Mouse (Mus musculus) thymus, postnatal 10 days (tissue): Measurements from ENCODE around the gene Trpm8.

Source experiments
- DNase-seq, 2 experiments: peaks; one replicate each; pipeline ENCODE4 v3.0.0; 2021; ENCODE audit warnings: low spot score in 2 of 2

Gene Trpm8

GRCm38 (mm10) chr1:88247660-88248059, 29.8 kb upstream of the Trpm8 start:
- no peak for DNase-seq

- DNase-seq: no peak
Measured at GRCm38 (mm10) chr1:88248658-88249057, 28.8 kb upstream of the Trpm8 start.

GRCm38 (mm10) chr1:88249596-88249995, 27.9 kb upstream of the Trpm8 start:
- no peak for DNase-seq

GRCm38 (mm10) chr1:88250023-88250422, 27.4 kb upstream of the Trpm8 start:
- DNase-seq: no peak

GRCm38 (mm10) chr1:88253106-88253505, 24.4 kb upstream of the Trpm8 start:
- DNase-seq: no peak

- DNase-seq: no peak
Measured at GRCm38 (mm10) chr1:88253540-88253939, 23.9 kb upstream of the Trpm8 start.

- no peak for DNase-seq
Measured at GRCm38 (mm10) chr1:88254793-88255465, 22.5 kb upstream of the Trpm8 start.

GRCm38 (mm10) chr1:88255466-88255857, 22.0 kb upstream of the Trpm8 start:
- DNase-seq: no peak

GRCm38 (mm10) chr1:88255989-88256754, 21.3 kb upstream of the Trpm8 start:
- no peak for DNase-seq

- DNase-seq: no peak
Measured at GRCm38 (mm10) chr1:88256886-88257663, 20.4 kb upstream of the Trpm8 start.

- DNase-seq: no peak
Measured at GRCm38 (mm10) chr1:88257681-88258080, 19.8 kb upstream of the Trpm8 start.

- no peak for DNase-seq
Measured at GRCm38 (mm10) chr1:88258361-88258760, 19.1 kb upstream of the Trpm8 start.

- no peak for DNase-seq
Measured at GRCm38 (mm10) chr1:88258881-88259642, 18.4 kb upstream of the Trpm8 start.

GRCm38 (mm10) chr1:88259643-88260024, 17.8 kb upstream of the Trpm8 start:
- no peak for DNase-seq

GRCm38 (mm10) chr1:88260114-88260513, 17.3 kb upstream of the Trpm8 start:
- DNase-seq: no peak

- DNase-seq: no peak
Measured at GRCm38 (mm10) chr1:88260604-88261377, 16.7 kb upstream of the Trpm8 start.

GRCm38 (mm10) chr1:88261706-88262105, 15.8 kb upstream of the Trpm8 start:
- no peak for DNase-seq

GRCm38 (mm10) chr1:88262255-88262654, 15.2 kb upstream of the Trpm8 start:
- DNase-seq: no peak

- no peak for DNase-seq
Measured at GRCm38 (mm10) chr1:88262961-88263360, 14.5 kb upstream of the Trpm8 start.

- no peak for DNase-seq
Measured at GRCm38 (mm10) chr1:88263778-88264177, 13.7 kb upstream of the Trpm8 start.

GRCm38 (mm10) chr1:88264237-88264868, 13.1 kb upstream of the Trpm8 start:
- no peak for DNase-seq
